Mouse (Mus musculus) right cerebral cortex, postnatal 10 days (tissue): Measurements from ENCODE around the gene Dqx1.
A peak's percentile ranks its signal among the peaks of the same experiment; 100 is the strongest.

Experiments
- DNase-seq, 2 experiments: peaks; one replicate each; pipeline ENCODE4 v3.0.0; 2021; ENCODE audit warnings: low spot score in 2 of 2

The Dqx1 gene

DNA sequence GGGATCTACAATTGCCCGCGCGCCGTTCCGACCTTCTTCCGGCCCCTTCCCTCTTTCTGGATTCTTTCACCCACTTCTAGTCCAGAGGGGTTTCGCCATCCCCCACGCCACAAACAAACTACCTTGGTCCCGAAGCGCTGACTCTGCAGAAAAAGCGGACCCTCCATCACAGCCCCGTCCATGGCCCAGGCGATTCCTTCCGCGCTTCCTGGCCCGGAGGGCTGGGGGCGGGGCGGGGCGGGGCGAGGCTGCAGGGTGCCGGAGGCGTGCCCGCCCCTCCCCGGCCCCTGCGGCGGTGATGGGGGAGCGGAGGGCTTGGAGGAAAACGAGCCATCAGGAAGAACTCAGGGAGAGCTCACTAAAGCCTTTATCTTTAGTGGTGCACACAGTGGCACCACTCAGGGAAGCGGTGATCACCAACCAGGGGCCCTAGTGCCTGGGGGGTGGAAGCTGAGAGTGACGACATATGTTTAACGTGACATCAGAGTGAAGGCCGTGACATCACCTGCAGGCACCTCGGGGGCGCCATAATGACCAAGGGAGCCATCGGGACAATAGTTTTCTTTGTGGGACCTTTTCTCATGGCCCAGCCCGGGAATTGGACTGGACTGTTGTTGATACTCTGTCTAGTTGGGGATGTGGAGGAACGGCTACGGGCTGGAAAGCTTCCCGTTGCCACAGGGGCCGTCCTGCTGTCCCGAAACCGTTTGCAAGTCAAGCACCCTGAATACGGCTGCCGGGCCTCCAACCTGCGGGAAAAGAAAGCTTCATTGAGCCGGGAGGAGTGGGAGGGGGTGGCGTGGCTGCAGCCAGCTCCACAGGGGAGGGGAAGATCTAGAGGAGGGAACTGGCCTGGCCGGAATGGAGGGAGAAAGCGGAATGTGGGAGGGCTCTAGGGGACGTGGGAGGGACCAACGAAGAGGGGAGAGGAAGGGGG is 24.1 kb upstream of the Dqx1 start, which contains the start of the genes Dok1 and Loxl3:
Gene Dok1, minus strand, starts transcription at position 223 of the 937 bp plus-strand sequence.
Gene Loxl3, plus strand, starts transcription at position 925 of the 937 bp plus-strand sequence.
- DNase-seq, result peak; percentile 60 to 71

DNA sequence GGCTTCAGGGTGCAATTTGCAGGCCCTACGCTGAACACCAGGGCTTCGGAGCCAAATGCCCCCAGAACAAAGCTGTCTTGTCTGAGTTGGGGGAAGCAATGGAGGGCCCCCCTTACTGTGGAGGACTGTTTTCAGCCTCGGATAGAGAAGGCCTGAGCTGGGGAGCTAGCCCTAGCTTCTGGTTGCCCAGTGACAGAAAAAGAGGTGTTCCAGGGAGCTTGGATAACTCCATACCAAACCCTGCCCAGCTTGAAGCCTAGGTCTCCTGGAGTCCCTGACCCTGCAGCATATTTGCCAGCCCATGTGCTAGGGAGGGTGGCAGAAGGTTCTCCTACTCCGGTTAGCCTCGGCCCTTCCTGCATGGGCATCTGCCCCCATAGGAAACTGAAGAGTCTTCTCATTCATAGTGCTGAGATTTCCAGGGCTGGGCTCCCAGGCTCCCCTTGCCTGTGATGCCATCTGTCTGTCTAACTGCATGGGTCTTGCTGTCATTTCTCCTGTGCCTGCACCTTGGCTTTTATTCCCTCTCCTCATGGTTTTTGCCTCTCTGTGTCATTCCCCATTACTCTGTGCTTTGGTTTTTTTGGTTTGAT is 23.1 kb upstream of the Dqx1 start:
- DNase-seq, result no peak

- DNase-seq, result no peak
Measured at GRCm38 (mm10) chr6:83037188-83037587, 20.5 kb upstream of the Dqx1 start.

DNA sequence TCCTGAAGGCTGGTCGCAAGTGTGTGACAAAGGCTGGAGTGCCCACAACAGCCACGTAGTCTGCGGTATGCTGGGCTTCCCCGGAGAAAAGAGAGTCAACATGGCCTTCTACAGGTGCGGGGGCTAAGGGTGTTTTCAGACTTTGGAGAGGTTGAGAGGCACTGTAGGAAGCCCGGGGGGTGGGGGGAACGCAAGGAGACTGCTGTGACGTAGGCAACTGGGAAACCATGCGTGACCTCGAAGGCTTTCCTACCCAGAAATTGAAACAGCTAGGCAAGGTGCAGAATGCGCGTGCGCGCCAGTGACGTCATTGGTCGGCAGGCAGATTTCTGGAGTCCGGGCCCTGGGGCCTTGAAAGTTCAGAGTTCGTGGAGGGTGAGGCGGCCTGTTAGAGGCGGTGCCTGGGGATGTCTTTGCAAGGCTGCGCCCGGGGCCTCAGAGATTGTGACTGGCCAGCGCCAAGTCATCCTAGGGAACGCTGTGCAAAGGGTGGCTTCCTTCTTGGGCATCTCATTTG is 19.1 kb upstream of the Dqx1 start:
- DNase-seq, result peak; percentile 87 to 90

DNA sequence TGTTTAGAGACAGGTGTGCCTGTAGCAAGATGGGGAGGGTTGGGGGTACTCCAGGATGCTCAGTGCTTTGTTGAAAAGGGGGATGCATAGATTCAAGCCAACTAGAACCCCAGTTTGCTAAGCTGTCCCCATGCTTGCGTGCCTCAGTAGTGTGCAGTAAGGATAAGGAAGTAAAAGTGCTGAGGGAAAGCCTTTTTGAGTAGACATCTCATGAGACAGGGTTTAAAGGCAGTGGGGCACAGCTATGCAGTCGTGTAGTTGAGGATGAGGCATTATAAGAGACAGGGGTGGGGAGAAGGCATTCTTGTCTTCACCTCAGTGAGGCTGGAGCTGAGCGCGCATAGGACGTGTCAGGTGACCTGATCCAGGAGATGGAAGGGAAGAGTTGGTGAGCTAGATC is 17.0 kb upstream of the Dqx1 start:
- DNase-seq, result no peak

DNA sequence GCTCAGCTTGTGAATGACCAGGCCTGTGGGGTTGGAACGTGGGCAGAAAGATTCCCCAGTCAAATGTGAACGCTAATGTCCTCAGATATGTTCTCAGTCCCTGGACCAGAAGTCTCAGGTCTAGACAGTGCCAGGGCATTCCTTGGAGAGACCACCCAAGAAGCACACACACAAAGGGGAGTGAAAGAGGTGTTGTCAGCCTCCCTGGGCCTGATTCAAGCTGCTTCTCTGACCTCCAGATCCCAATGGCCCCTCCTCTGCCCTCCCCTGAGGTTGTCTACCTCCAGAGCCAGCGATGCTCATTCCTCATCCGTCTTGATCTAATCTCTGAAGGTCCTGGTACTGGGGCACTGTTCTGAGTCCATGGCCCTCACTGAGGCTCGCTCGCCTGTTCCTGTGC is 14.1 kb upstream of the Dqx1 start:
- no peak for DNase-seq

GRCm38 (mm10) chr6:83043993-83044392 is 13.7 kb upstream of the Dqx1 start:
- DNase-seq, result no peak

- no peak for DNase-seq
Measured at GRCm38 (mm10) chr6:83044742-83045141, 12.9 kb upstream of the Dqx1 start.

DNA sequence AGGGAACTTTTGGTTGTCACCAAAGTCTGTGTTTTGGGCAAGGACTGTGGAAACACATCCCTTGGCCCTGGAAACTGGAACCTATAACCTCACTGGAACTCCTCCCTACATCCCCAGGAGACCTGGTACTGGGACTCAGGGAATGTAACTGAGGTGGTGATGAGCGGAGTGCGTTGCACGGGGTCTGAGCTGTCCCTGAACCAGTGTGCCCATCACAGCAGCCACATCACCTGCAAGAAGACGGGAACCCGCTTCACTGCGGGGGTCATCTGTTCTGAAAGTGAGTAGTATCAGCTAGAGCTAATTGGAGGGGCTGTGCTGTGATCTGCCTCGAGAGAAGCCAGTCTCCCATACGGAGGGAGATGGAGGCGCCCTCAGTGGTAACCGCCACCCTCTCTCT is 8.3 kb upstream of the Dqx1 start:
- DNase-seq, result no peak

DNA sequence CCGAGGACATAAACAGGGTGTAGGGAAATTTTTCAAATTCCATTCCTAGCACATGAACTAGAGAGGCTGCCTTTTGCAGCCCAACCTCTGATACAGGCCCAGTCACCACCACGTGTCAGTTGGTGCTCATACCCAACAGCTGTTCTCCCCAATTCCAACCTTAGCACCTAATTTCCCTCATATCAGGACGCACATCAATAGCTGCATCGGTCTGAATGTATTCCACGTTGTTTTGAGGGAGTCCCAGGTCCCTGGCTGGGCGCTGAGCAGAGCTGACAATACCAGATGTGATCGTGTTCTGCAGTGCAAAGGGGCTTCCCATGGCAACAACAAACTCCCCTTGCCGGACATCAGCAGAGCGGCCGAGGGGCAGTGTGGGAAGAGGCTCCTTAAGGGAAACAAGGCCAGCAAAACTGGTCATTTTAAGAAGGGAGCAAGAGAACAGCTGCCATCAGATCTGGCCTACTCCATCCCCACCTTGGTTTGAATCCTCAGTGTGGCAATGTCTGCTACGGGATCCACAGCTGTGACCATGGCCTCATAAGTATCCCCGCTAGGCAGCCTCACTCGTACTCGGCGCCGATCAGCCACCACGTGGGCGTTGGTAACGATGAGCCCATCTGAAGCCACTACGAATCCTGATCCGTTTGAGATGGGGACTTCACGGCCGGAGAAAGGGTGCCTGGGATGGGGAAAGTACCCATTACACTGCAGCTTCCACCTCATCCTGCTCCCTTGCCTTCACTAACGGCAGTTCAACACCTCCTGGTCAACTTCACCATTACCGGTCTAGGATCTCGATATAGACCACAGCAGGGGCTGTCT is 4.3 kb upstream of the Dqx1 start:
- peak; percentile 71 to 72 for DNase-seq

GRCm38 (mm10) chr6:83054074-83054851 is 3.4 kb upstream of the Dqx1 start, which contains the start of gene Aup1:
Gene Aup1 (plus strand): TSS chr6:83054521.
- DNase-seq, result peak; percentile 97 to 99

GRCm38 (mm10) chr6:83054871-83055431 is 2.7 kb upstream of the Dqx1 start, which contains the start of gene Htra2:
Gene Htra2 (minus strand): TSS chr6:83055273.
- DNase-seq, result peak in 1 of 2 experiments; percentile 54

- no peak for DNase-seq
Measured at GRCm38 (mm10) chr6:83058725-83059124, 1.1 kb downstream of the Dqx1 start.

DNA sequence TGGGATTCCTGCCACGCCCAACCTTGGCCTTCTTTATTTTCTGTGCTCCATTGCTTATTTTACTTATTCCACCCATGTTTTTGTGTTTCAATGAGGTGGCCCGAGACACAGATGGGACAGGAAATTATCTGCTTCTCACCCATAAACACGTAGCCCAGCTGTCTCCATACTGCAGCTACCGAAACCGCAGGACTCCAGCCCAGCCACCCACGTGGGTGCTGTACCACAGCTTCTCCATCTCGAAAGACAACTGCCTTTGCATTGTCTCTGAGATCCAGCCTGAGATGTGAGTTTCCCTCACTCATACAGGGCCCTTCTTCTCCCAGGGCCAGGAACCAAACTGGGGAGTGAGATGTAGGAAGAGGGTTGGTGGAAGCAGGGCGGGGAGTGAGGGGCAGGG is 8.4 kb downstream of the Dqx1 start:
- DNase-seq, result no peak

DNA sequence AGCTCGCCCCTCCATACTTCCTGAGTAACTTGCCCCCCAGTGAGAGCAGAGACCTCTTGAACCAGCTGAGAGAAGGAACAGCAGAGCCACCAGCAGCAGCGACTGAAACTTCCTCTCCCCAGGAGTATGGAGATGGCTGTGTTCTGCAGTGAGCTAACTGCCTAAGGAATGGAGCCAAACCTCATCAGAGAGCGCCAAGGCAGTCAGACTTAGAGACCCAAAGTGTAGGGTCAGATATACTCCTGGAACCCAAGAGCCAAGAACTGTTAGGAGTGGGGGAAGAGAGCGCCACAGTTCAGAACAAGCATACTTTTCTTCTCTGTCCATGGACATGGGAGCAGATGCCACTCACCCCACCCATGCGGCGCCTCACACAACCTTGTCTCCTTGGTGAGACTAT is 8.8 kb downstream of the Dqx1 start:
- no peak for DNase-seq

DNA sequence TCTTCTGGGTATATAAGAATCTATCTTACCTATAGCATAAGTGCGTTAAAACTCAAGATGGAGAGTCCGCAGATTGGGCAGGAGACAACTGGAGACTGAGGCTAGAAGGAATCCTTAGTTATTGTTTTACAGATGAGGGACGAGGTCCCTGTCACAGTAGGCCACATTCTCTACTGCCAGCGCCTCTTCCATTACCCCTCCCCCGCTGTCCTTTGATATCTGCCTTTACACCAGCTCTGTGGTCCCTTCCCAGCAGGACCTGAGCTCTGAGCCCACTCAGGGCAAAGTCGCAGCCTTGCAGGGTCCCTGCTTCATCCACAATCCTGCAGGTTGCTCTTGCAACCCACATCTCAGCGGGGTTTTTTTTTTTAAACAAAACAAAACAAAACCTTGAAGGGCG is 10.6 kb downstream of the Dqx1 start:
- no peak for DNase-seq

DNA sequence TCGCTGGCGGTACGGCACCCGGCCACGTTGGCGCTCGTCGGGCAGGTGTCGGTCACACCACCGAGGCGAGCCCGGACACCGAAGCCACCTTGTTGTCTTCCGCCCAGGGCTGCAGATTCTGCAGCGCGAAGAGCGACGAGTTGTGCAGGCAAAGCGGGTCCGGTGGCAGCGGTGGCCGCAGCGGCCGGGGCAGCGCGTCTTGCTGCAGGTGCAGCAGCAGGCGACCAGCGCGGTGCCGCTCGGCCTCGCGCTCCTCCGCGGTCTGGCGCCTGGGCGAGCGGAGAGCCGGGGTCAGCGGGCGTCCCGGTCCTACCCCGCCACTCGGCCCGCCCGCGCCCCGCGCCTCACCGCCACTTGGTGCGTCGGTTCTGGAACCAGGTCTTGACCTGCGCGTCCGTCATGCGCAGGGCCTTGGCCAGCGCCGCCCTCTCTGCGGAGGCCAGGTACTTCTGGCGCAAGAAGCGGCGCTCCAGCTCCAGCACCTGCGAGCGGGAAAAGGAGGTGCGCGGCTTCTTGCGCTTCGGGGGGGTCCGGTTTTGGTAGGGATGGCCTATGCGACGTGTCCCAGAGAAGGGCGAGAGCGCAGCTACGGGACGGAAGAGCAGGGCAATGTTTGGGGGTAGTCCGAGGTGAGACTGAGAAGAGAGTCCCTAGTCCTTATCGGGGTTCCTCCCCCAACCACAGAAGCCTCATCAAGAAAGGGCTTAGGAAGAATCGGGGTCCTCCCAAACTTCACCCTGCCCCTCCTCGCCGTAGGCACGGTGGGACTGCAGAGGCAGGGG is 11.3 kb downstream of the Dqx1 start:
- no peak for DNase-seq

DNA sequence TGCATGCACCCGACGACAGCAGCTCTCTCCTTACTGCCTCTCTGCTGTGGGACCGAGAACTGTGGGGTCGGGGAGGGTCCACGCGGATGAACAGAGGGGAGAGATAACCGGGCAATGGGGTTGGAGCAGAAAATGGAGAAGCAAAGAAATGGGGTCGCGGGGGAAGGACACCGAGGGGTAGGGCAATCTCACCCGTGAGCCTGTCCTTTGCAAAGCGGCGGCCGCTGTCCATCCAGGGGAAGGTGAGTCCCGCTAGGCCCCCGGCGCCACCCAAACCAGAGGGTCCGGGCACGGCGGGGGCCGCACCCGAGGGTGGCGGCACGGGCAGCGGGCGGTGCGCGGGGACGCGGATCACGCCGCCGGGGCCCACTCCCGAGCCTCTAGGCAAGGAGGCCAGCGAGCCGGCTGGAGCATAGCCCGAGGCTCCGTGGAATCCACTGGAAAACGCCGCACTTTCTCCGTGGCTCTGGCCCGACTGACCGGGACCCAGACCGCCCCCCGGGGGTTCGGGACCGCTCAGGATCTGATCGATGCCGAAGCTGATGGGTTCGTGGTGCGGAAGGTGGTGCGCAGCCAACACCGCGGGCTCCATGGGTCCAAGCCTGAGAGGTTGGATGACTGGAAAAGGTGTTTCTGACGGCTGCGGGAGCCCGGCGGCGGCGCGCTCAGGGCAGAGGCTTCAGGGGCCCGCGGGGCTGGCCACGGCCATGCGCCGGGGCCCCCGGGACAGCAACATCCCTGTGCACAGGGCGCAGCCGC is 12.0 kb downstream of the Dqx1 start:
- no peak for DNase-seq

GRCm38 (mm10) chr6:83070247-83070310 is 12.4 kb downstream of the Dqx1 start, which contains the start of gene Tlx2:
Gene Tlx2 (minus strand): TSS chr6:83070293.
- DNase-seq, result no peak
